Mouse (Mus musculus) lung, postnatal 4 days (tissue): ENCODE measurements around the gene Ppp2r5c.
A peak's percentile ranks its signal among the peaks of the same experiment; 100 is the strongest.

Experiments used
- DNase-seq, 2 experiments: peaks; one replicate each; pipeline ENCODE4 v3.0.0; 2021

The Ppp2r5c gene

DNA sequence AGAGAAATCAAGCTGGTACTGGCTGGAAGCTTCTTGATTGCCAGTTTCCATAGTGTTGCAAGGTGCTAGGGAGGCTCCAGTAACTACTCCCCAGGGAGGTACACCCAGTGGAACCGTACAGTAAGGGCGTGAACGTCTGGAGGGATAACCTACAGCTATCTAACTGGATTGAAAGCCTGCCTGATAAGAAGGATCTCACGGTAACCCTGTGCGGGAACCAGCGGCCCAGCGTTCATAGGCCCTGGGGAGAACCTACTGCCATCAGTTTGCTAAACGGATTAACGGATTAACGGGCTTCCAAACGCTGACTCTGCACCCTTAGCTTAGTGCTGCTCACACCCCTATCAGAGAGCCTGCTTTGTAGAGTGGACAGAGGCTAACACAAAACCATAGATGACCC is 116.5 kb downstream of the Ppp2r5c start:
- no peak for DNase-seq

DNA sequence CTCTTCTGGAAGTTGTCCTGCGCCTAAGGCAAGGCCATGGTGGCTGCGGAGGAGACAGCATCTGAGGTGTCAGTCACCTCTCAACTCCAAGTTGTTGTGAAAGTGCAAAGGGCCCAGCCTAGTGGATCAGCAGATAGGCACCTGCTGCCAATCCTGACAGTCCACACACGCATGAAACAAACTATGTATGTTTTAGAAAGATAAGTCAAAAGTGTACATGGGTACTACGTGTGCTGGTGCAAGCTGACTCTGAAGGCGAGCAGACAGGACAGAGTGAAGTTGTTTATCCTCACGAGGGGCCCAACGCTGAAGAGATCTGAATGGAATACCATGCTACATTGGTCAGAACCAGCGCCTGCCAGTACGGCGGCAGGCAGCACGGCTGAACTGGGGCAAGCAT is 117.9 kb downstream of the Ppp2r5c start:
- DNase-seq = no peak

- no peak for DNase-seq
Measured at GRCm38 (mm10) chr12:110566366-110566765, 119.4 kb downstream of the Ppp2r5c start.

- no peak for DNase-seq
Measured at GRCm38 (mm10) chr12:110571050-110571449, 124.1 kb downstream of the Ppp2r5c start.

- DNase-seq = no peak
Measured at GRCm38 (mm10) chr12:110572351-110572750, 125.4 kb downstream of the Ppp2r5c start.

GRCm38 (mm10) chr12:110573635-110574034 is 126.7 kb downstream of the Ppp2r5c start:
- DNase-seq = no peak

GRCm38 (mm10) chr12:110575926-110576325 is 129.0 kb downstream of the Ppp2r5c start:
- no peak for DNase-seq

DNA sequence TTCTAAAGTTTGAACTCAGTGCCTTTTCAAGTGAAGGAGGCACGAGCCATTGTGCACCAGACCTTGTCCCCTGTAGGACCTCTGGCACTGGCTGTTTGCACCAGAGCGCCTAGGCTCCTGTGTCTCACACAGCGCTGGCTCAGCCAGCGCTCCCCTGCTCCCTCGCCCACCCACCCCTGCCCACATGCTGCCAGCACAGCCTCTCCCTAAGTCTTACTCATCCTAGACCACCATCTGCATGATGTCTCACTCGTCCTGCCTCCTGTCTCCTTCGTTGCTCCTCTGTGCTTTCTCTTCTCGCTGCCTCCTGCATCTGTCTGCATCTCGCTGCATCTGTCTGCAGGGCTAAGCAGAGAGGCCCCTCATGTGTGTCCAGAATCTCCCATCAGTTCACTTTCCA is 131.4 kb downstream of the Ppp2r5c start:
- DNase-seq = no peak

- no peak for DNase-seq
Measured at GRCm38 (mm10) chr12:110588622-110589021, 141.7 kb downstream of the Ppp2r5c start.

DNA sequence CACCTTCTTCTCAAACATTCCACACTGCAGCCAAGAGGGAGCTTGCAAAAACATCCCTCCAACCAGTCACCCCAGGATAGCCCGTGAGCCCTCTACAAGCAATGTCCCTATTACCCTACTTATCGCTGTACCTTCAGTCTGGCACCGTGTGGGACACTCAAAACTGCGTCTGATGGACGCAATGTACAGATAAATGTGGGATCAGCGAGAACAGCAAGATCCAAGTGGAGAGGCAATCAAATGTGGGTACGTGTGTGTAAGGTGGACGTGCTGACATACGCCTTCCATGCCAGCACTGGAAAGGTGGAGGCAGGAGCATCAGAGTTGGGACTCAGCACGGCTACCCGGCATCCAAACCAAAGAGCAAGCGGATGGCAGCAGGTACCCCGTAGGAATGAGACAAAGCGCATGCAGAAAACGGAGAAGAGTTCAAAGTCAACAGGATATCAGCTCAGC is 143.9 kb downstream of the Ppp2r5c start:
- DNase-seq = no peak

DNA sequence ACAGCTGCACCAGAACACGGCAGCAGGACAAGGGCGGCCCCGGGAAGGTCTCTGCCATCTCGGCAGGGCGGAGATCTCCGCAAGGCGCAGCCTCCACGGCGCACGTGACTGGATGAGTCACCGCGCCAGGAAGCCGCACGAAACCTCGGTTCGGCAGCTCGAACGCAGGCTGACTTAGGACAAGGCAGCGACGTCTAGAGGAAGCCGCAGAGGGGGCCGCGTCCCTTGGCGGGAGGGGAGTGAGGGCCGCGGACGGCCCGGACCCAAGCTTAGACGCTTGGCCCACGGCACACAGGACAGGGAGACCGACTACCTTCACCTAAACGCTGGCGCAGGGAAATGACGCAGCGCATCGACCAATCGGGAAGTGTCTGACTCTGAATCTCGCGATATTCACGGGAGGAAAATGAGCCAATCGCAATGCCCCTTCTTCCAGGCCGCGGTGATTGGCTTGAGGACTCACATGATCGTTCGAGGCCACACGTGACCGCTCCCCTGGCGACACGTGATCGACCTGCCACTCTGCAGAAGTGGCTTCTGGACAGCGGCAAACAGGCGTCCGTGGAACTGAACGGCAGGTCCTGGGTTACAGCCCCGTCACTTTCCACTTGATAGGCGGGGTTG is 144.5 kb downstream of the Ppp2r5c start:
- peak; percentile 98 for DNase-seq

DNA sequence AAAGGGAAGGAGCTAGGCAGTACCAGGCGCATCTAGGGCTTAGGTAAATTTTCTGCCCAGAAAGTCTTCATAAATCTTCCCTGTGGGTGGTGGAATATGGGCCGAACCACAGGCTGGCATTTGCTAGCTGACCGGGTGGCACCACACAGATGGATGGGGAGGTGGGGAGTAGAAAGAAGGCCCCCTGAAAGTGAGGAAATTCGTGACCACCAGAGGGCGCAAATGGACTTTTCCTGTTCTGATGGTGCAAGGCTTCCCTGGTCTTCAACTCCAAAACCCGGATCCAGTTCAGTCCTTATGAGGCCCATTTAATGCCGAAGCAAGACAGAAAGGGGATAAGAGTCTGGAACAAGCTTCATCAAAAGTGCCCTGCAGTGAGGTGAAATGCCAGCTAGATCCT is 151.6 kb downstream of the Ppp2r5c start:
- peak in 1 of 2 experiments; percentile 74 for DNase-seq

DNA sequence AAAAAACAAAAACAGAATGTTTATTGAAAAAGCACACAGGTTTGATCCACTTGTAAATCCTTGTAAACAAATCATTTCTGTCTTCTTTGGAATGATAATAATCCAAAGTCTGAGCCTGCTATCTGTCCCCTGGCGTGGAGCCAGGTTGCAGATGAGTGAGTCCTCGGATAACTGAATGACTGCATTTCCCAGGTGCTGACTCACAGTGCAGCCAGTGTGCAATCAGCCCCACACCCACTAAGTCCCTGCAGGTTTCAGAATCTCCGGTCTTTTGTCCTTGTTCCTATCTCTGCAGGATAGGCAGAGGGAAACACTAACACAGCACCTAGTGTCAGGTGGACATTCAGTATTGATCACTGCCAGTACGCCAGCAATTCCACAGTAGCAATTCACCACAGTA is 152.9 kb downstream of the Ppp2r5c start:
- DNase-seq = no peak

DNA sequence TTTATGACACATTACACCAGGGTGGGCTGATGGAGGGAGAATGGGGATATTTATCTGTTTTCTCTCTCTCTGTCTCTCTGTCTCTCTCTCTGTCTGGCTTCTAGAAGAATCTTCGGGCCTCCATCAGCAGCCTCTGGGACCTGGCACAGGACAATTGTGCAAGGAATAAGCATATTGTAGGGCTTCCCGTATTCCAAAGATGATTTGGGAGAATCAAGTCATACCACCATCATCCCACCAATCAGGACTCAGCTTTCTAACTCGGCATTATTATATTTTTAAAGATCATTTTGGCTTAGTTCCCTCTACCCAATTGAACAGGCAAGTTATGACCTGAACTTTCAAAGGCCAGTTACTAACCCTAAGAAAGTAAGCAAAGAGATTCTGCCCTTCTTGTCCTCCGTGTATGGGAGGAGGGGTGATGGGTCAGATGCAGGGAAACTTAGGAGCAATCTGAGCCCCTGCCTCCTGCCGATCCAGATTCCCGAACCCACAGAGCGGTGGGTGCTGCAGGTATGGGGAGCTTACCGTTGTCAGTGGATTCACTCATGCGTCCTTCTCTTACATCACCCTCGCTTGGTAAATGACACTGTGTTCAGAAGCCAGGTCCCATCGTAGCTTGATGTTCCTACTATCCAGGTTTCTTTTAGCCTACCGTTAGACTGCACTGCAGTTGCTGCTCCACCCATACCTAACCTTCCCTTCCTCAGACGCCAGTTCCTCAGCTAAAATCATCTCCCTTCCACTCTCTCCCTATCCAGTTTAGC is 153.5 kb downstream of the Ppp2r5c start:
- no peak for DNase-seq

- DNase-seq = peak; percentile 96
Measured at GRCm38 (mm10) chr12:110601241-110602218, 154.6 kb downstream of the Ppp2r5c start, which contains the start of gene Dync1h1. TSS of gene Dync1h1 (plus strand) at chr12:110601452.

DNA sequence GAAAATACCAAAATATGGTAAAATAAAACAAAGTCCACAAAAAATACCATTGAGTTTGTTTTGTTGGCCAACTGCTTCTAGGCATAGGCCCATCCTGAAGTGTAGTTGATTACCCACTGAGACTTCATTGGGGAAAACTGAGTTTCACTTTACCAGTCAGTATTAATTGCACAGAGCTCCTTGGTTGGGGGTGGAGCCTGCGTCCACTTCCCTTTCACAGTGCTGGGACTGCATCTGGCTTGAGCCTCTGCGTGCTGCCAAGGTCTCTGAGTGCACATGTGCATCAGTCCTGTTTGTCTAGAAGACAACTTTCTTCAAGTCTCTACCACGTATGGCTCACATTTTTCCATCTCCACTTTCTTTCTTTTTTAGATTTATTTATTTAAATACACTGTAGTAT is 159.2 kb downstream of the Ppp2r5c start:
- DNase-seq = peak in 1 of 2 experiments; percentile 32

DNA sequence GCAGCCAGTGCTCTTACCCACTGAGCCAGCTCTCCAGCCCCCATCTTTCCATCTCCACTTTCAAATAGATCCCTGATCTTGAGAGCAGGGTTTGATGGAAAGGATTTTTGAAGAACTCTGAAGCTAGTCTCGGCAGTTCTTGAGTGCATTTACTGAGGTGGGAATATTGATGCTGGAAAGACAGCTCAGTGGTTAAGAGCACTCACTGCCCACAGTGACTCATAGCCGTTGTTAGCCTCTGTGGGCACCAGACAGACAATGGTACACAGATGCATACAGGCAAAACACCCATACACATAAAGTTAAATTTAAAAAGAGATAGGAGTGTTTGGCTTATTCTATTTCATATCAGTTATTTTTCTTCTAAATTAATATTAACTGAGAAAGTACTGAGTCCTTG is 159.8 kb downstream of the Ppp2r5c start:
- no peak for DNase-seq

DNA sequence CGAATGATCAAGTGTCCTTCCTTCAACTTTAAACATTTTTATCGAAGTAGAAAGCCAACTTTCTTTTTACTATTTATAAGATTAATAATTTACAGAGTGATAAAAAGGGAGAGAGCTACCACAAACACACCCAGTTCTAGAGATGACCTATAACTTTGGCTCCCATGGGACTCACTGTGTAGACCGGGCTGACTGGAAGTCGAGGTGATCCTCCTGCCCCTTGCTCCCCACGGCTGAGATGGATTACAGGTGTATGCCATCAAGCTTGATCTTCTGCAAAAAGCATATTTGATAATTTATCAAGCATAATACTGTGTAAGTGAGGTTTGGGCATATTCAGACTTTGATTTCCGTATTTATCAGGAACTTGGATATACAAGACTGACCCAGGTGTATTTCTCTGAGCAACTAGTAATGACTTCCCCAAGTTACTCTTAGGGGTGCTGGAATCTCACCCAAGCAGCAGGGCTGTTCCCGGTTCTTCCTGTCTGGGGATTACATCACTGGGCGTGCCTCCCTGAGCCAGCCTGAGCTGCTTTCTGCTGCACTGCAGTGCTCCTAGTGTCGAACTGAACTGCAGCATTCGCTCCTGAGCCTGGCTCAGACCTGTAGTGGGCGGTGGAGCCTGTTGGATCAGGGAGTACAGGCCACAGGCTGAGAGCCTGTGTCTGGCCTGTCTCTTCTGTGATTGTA is 161.7 kb downstream of the Ppp2r5c start:
- DNase-seq = peak; percentile 74 to 77

DNA sequence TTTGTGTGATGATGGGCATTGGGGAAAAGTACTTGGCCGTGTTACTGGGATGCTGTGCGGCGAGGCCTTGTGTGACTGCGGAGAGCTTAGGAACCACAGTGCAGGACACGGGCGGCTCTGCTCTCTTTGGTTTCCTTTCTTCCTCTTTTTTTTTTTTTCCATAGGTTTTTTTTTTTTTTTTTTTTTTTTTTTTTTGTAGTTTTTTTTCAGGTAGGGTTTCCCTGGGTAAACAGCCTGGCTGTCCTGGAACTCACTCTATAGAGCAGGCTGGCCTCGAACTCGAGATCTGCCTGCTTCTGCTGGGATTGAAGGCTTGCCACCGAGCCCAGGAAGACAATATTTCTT is 162.2 kb downstream of the Ppp2r5c start:
- no peak for DNase-seq

GRCm38 (mm10) chr12:110610713-110611112 is 163.8 kb downstream of the Ppp2r5c start:
- no peak for DNase-seq

DNA sequence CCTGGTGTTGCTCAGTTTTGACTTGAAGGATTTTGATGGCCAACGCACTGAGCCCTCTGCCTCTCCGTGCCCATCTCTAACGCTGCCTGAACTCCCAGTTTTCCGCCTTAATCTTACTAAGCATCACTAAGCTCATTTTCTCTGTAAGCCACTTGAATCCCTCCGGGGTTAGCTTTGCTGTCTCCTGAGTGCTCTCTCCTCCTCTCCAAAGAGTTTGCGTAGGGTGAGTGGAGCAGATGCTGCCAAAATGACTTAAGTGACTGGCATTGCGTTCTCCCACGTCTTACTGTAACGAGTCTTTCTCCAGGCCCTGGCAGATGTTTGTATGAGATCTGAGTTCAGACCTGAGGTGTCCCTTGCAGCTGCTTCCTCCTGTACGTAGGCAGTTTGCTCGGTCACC is 183.1 kb downstream of the Ppp2r5c start:
- DNase-seq = no peak
